Mouse (Mus musculus): ENCODE data around the gene 6430628N08Rik. TPM values are rescaled to one million over a fixed set of nuclear protein-coding genes. Genes with fewer than 3 reads are reported as not detected.

The 6430628N08Rik gene
- polyA plus RNA-seq, 1 experiment from 2014 or later: not detected

DNA sequence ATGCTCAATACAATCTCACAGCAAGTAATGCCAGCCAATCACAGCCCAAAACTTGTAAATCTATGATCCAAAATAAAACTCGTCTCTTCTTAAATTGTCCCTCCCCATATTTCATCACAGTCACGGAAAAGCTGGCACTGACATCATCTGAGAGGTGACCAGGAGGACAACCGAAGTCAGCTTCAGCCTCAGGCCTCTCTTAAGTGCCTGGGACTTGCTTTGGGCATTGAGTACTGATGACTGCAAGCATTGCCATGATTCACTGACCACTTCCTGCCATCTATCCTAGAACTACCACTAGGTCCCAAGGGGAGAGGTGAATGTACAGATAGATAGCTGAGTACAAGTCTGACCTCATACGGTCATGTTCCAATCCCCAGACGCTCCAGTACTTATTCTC lies 32.2 kb downstream of the 6430628N08Rik start:
- no peak overlapping the region for H3K4me2 ChIP-seq (ENCODE audit: low read depth)
- no peaks in the 10 kb centered on the region for H3K9me3 ChIP-seq (ENCODE audit: control insufficient read depth, low read length)
- no peak for DNase-seq (ENCODE audit: low spot score)
- H3K4me1 ChIP-seq (ENCODE audit: control insufficient read depth, insufficient read depth, low read length): no peaks in the 10 kb centered on the region
- 88% methylated on average over 5 of the region's 5 CpGs for WGBS
- peaks cover 19% of the 10 kb centered on the region for H3K27me3 ChIP-seq (ENCODE audit: control insufficient read depth, insufficient read depth, low read length)
- H3K27ac ChIP-seq (ENCODE audit: low read depth, low read length): no peak overlapping the region
- H3K36me3 ChIP-seq (ENCODE audit: control insufficient read depth, insufficient read depth, low read length): no peaks in the 10 kb centered on the region
- no peak for ATAC-seq (ENCODE audit: insufficient read depth, low FRiP score, low TSS enrichment)
- no peak overlapping the region for H3K4me3 ChIP-seq (ENCODE audit: low read depth, low read length)
- no peak overlapping the region for H3K9ac ChIP-seq (ENCODE audit: low read length)

GRCm38 (mm10) chr4:115923262-115923880 lies 32.9 kb downstream of the 6430628N08Rik start:
- Histone ChIP-seq H3K4me1 (ENCODE audit: control insufficient read depth, insufficient read depth, low read length) (no peaks in the 10 kb centered on the region), H3K4me3 (ENCODE audit: low read depth, low read length) (no peak overlapping the region), H3K36me3 (ENCODE audit: control insufficient read depth, insufficient read depth, low read length) (no peaks in the 10 kb centered on the region), H3K9ac (ENCODE audit: low read length) (no peak overlapping the region), H3K4me2 (ENCODE audit: low read depth) (no peak overlapping the region), H3K27ac (ENCODE audit: low read depth, low read length) (no peak overlapping the region), H3K9me3 (ENCODE audit: control insufficient read depth, low read length) (no peaks in the 10 kb centered on the region), H3K27me3 (ENCODE audit: control insufficient read depth, insufficient read depth, low read length) (peaks cover 19% of the 10 kb centered on the region)
- 73% methylated on average over 16 of the region's 16 CpGs for WGBS
- DNase-seq (ENCODE audit: low spot score) (no peak), ATAC-seq (ENCODE audit: insufficient read depth, low FRiP score, low TSS enrichment) (no peak)

- WGBS: 62% methylated on average over 7 of the region's 7 CpGs
- Histone ChIP-seq H3K27me3 (ENCODE audit: control insufficient read depth, insufficient read depth, low read length) (peaks cover 56% of the 10 kb centered on the region), H3K9ac (ENCODE audit: low read length) (no peak overlapping the region), H3K4me1 (ENCODE audit: control insufficient read depth, insufficient read depth, low read length) (no peaks in the 10 kb centered on the region), H3K36me3 (ENCODE audit: control insufficient read depth, insufficient read depth, low read length) (no peaks in the 10 kb centered on the region), H3K4me3 (ENCODE audit: low read depth, low read length) (no peak overlapping the region), H3K9me3 (ENCODE audit: control insufficient read depth, low read length) (no peaks in the 10 kb centered on the region), H3K4me2 (ENCODE audit: low read depth) (no peak overlapping the region), H3K27ac (ENCODE audit: low read depth, low read length) (no peak overlapping the region)
- no peak for ATAC-seq (ENCODE audit: insufficient read depth, low FRiP score, low TSS enrichment)
- DNase-seq (ENCODE audit: low spot score): no peak
Measured at GRCm38 (mm10) chr4:115927637-115928036, 37.2 kb downstream of the 6430628N08Rik start.

- H3K9me3 ChIP-seq (ENCODE audit: control insufficient read depth, low read length): no peaks in the 10 kb centered on the region
- 35% methylated on average over 13 of the region's 13 CpGs for WGBS
- no peak for DNase-seq (ENCODE audit: low spot score)
- no peaks in the 10 kb centered on the region for H3K36me3 ChIP-seq (ENCODE audit: control insufficient read depth, insufficient read depth, low read length)
- ATAC-seq (ENCODE audit: insufficient read depth, low FRiP score, low TSS enrichment): no peak
- no peak overlapping the region for H3K27ac ChIP-seq (ENCODE audit: low read depth, low read length)
- no peak overlapping the region for H3K9ac ChIP-seq (ENCODE audit: low read length)
- H3K4me1 ChIP-seq (ENCODE audit: control insufficient read depth, insufficient read depth, low read length): peaks cover 10% of the 10 kb centered on the region; the same call in 1 of the 2 replicates
- no peak overlapping the region for H3K4me2 ChIP-seq (ENCODE audit: low read depth)
- peaks cover 92% of the 10 kb centered on the region for H3K27me3 ChIP-seq (ENCODE audit: control insufficient read depth, insufficient read depth, low read length)
- H3K4me3 ChIP-seq (ENCODE audit: low read depth, low read length): no peak overlapping the region
Measured at GRCm38 (mm10) chr4:115931556-115932088, 41.2 kb downstream of the 6430628N08Rik start.

GRCm38 (mm10) chr4:115935835-115936581 lies 45.5 kb downstream of the 6430628N08Rik start:
- peak overlapping the region; percentile 16; the same call in 1 of the 2 replicates for H3K4me2 ChIP-seq (ENCODE audit: low read depth)
- H3K4me3 ChIP-seq (ENCODE audit: low read depth, low read length): no peak overlapping the region
- under 1% methylated on average over 36 of the region's 36 CpGs for WGBS
- DNase-seq (ENCODE audit: low spot score) (peak; percentile 56), ATAC-seq (ENCODE audit: insufficient read depth, low FRiP score, low TSS enrichment) (no peak)
- H3K4me1 ChIP-seq (ENCODE audit: control insufficient read depth, insufficient read depth, low read length): peaks cover 15% of the 10 kb centered on the region
- H3K27ac ChIP-seq (ENCODE audit: low read depth, low read length): no peak overlapping the region
- H3K27me3 ChIP-seq (ENCODE audit: control insufficient read depth, insufficient read depth, low read length): peaks cover 99% of the 10 kb centered on the region
- no peaks in the 10 kb centered on the region for H3K36me3 ChIP-seq (ENCODE audit: control insufficient read depth, insufficient read depth, low read length)
- H3K9ac ChIP-seq (ENCODE audit: low read length): no peak overlapping the region
- no peaks in the 10 kb centered on the region for H3K9me3 ChIP-seq (ENCODE audit: control insufficient read depth, low read length)

- under 1% methylated on average over 20 of the region's 20 CpGs for WGBS
- peak; percentile 52 for DNase-seq (ENCODE audit: low spot score)
- peaks cover 15% of the 10 kb centered on the region for H3K4me1 ChIP-seq (ENCODE audit: control insufficient read depth, insufficient read depth, low read length)
- no peak overlapping the region for H3K27ac ChIP-seq (ENCODE audit: low read depth, low read length)
- no peaks in the 10 kb centered on the region for H3K9me3 ChIP-seq (ENCODE audit: control insufficient read depth, low read length)
- H3K9ac ChIP-seq (ENCODE audit: low read length): no peak overlapping the region
- H3K36me3 ChIP-seq (ENCODE audit: control insufficient read depth, insufficient read depth, low read length): no peaks in the 10 kb centered on the region
- peak; percentile 46; the same call in 1 of the 2 replicates for ATAC-seq (ENCODE audit: insufficient read depth, low FRiP score, low TSS enrichment)
- no peak overlapping the region for H3K4me3 ChIP-seq (ENCODE audit: low read depth, low read length)
- H3K27me3 ChIP-seq (ENCODE audit: control insufficient read depth, insufficient read depth, low read length): peaks cover 99% of the 10 kb centered on the region
- H3K4me2 ChIP-seq (ENCODE audit: low read depth): 0 out of 2 replicates have a peak overlapping the region, but pooled peaks have one; percentile 16
Measured at GRCm38 (mm10) chr4:115936646-115937045, 46.2 kb downstream of the 6430628N08Rik start.

DNA sequence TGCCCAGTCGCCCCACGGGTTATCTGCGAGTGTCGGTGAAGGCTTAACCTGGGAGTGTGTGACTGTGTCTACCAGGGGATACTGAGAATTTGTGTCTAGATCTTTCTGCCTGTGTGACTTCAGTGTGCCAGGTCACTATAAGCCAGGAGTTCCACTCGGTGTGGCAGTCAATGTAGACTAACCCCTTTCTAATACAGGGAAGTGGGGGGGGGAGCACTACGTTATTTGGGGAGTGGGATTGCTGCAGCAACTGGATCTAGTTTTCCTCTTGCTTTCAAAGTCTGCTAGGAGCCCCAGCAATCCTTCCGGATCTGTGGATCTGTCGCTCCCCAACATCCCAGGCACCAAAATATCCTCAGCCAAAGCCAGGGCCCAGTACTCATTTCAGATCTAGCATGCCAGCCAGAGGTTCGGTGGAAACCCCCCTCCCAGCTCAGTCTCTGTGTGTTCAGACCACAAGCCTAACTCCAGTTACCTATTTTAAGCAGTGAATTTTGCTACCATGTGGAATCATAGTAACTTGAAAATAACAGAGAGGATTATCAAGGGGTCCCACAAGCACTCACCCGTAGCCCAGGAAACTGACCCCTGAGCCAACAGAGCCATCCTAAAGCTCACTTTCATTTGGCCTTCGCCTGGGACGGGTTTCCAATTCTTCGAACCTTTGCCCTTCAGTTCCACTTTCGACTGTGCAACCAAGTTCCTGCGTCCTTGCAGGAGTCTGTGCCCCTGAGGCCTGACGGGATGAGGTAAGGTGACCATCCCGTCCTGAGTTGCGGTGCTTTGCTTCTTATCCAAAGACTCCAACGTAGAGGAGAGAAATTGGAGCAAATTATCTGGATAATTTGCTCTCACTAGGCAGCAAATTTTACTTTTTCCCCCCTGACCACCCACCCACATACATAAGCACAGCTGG lies 46.9 kb downstream of the 6430628N08Rik start:
- Histone ChIP-seq H3K9me3 (ENCODE audit: control insufficient read depth, low read length) (no peaks in the 10 kb centered on the region), H3K36me3 (ENCODE audit: control insufficient read depth, insufficient read depth, low read length) (no peaks in the 10 kb centered on the region), H3K4me3 (ENCODE audit: low read depth, low read length) (no peak overlapping the region), H3K27me3 (ENCODE audit: control insufficient read depth, insufficient read depth, low read length) (peaks cover 99% of the 10 kb centered on the region), H3K4me1 (ENCODE audit: control insufficient read depth, insufficient read depth, low read length) (peaks cover 15% of the 10 kb centered on the region), H3K27ac (ENCODE audit: low read depth, low read length) (no peak overlapping the region), H3K4me2 (ENCODE audit: low read depth) (no peak overlapping the region), H3K9ac (ENCODE audit: low read length) (no peak overlapping the region)
- WGBS: 2% methylated on average over 19 of the region's 19 CpGs
- DNase-seq (ENCODE audit: low spot score): peak; percentile 48
- ATAC-seq (ENCODE audit: insufficient read depth, low FRiP score, low TSS enrichment): no peak

Measured in neural tube, embryonic 11.5 days (tissue).